Mouse (Mus musculus) kidney, postnatal 10 days (tissue): ENCODE results near the gene Dip2b.

ENCODE experiments used
- DNase-seq: peaks from one replicate; pipeline ENCODE4 v3.0.0; 2021; ENCODE audit warnings: mixed read lengths

The Dip2b gene

GRCm38 (mm10) chr15:100268916-100269315 lies 230.5 kb downstream of the Dip2b start:
- DNase-seq = no peak
